Mouse (Mus musculus) neural tube, embryonic 14.5 days (tissue): ENCODE data around the gene 4930558C23Rik. TPM values are rescaled to one million over a fixed set of nuclear protein-coding genes. Genes with fewer than 3 reads are reported as not detected.
A peak's percentile ranks its signal among the peaks of the same experiment; 100 is the strongest.
"Not testable (repeated sequence)": the region's sequence is repeated elsewhere in the genome, so short reads cannot be mapped to it uniquely, and the experiment has no call there.

Source experiments
- ATAC-seq: fragments of 200-750 bp; cut with Nextera tagmentation; 2 replicates; pipeline ENCODE4 v1.8.0; 2017; ENCODE audit warnings: low read depth, mild to moderate bottlenecking, moderate TSS enrichment, moderate library complexity
- H3K27ac ChIP-seq: fragments of 300-500 bp; sonication (generic); 2 replicates; pipeline ENCODE4 v1.5.1; 2014; ENCODE audit warnings: low read depth, mild to moderate bottlenecking, control low read depth, low read length, moderate library complexity, mixed read lengths
- H3K27me3 ChIP-seq: fragments of 300-500 bp; sonication (generic); 2 replicates; pipeline ENCODE4 v1.6.1; 2014; ENCODE audit warnings: low read length; ENCODE audit not compliant: control insufficient read depth, insufficient read depth
- H3K36me3 ChIP-seq: fragments of 300-500 bp; sonication (generic); 2 replicates; pipeline ENCODE4 v1.6.1; 2014; ENCODE audit warnings: low read length, mixed read lengths; ENCODE audit not compliant: control insufficient read depth, insufficient read depth
- H3K4me1 ChIP-seq: fragments of 300-500 bp; sonication (generic); 2 replicates; pipeline ENCODE4 v1.6.1; 2014; ENCODE audit warnings: low read length; ENCODE audit not compliant: control insufficient read depth, insufficient read depth
- H3K4me2 ChIP-seq: fragments of 300-500 bp; sonication (generic); 2 replicates; pipeline ENCODE4 v1.6.1; 2014; ENCODE audit warnings: mild to moderate bottlenecking, low read depth, low read length, control low read depth
- H3K4me3 ChIP-seq: fragments of 300-500 bp; sonication (generic); 2 replicates; pipeline ENCODE4 v1.5.1; 2014; ENCODE audit warnings: low read depth, low read length, control low read depth, mixed read lengths
- H3K9ac ChIP-seq: fragments of 300-500 bp; sonication (generic); replicated peaks from 2 replicates; pipeline ENCODE4 v1.6.1; 2014; ENCODE audit warnings: low read depth, mild to moderate bottlenecking, control low read depth, low read length, mixed read lengths
- H3K9me3 ChIP-seq: fragments of 300-500 bp; sonication (generic); 2 replicates; pipeline ENCODE4 v1.6.1; 2016; ENCODE audit warnings: low read length; ENCODE audit not compliant: control insufficient read depth
- WGBS: fragments of 180-500 bp; shearing (Covaris S2); extraction: QIAGEN DNeasy Blood & Tissue Kit; methylation state at CpG from one replicate; pipeline ENCODE4 v1.1.7; 2014; 5-methylcytosine and 5-hydroxymethylcytosine counted together
- polyA plus RNA-seq: library from polyadenylated mRNA; unstranded; fragments of >200 nt; fragmentation: Nextera tagmentation; extraction: Ambion mirVana; gene quantifications from 2 replicates; pipeline ENCODE4 v1.2.1, GENCODE M21; 2014

The 4930558C23Rik gene
- polyA plus RNA-seq, 1 experiment from 2014 or later, result not detected

GRCm38 (mm10) chr3:95355911-95356544, 46.6 kb downstream of the 4930558C23Rik start:
- not testable (repeated sequence) for H3K27ac ChIP-seq, H3K36me3 ChIP-seq, H3K9ac ChIP-seq, H3K9me3 ChIP-seq, ATAC-seq, H3K27me3 ChIP-seq, H3K4me1 ChIP-seq
- 31% methylated on average over 9 of the region's 19 CpGs for WGBS
- peak overlapping the region; percentile 35; the same call in 1 of the 2 replicates for H3K4me2 ChIP-seq
- H3K4me3 ChIP-seq, result peak overlapping the region; percentile 40

- H3K27me3 ChIP-seq, result no peaks in the 10 kb centered on the region
- no peak overlapping the region for H3K27ac ChIP-seq
- no peak for ATAC-seq
- H3K9me3 ChIP-seq, result no peaks in the 10 kb centered on the region
- H3K9ac ChIP-seq, result no peak overlapping the region
- peaks cover 49% of the 10 kb centered on the region for H3K36me3 ChIP-seq
- H3K4me2 ChIP-seq, result no peak overlapping the region
- no peaks in the 10 kb centered on the region for H3K4me1 ChIP-seq
- H3K4me3 ChIP-seq, result no peak overlapping the region
Measured at GRCm38 (mm10) chr3:95349491-95349890, 53.1 kb downstream of the 4930558C23Rik start.

GRCm38 (mm10) chr3:95348343-95348742, 54.3 kb downstream of the 4930558C23Rik start:
- H3K9ac ChIP-seq, H3K27me3 ChIP-seq, H3K4me3 ChIP-seq, H3K9me3 ChIP-seq, H3K4me2 ChIP-seq, H3K4me1 ChIP-seq, H3K27ac ChIP-seq, ATAC-seq: not testable (repeated sequence)
- WGBS, result 96% methylated on average over 4 of the region's 5 CpGs
- H3K36me3 ChIP-seq, result peaks cover 45% of the 10 kb centered on the region

GRCm38 (mm10) chr3:95346454-95346853, 56.2 kb downstream of the 4930558C23Rik start:
- Histone ChIP-seq H3K36me3 (peaks cover 54% of the 10 kb centered on the region), H3K27me3 (no peaks in the 10 kb centered on the region), H3K9me3 (no peaks in the 10 kb centered on the region), H3K4me2 (no peak overlapping the region), H3K4me1 (no peaks in the 10 kb centered on the region), H3K9ac (no peak overlapping the region), H3K27ac (no peak overlapping the region), H3K4me3 (no peak overlapping the region)
- 93% methylated on average over 7 of the region's 7 CpGs for WGBS
- ATAC-seq, result no peak

- H3K4me2 ChIP-seq, H3K27me3 ChIP-seq, H3K9ac ChIP-seq, H3K9me3 ChIP-seq, H3K4me3 ChIP-seq, H3K4me1 ChIP-seq, ATAC-seq, H3K27ac ChIP-seq: not testable (repeated sequence)
- 96% methylated on average over 9 of the region's 9 CpGs for WGBS
- H3K36me3 ChIP-seq, result peaks cover 69% of the 10 kb centered on the region
Measured at GRCm38 (mm10) chr3:95343356-95344000, 59.2 kb downstream of the 4930558C23Rik start.

- Histone ChIP-seq H3K4me3 (no peak overlapping the region), H3K27ac (no peak overlapping the region), H3K9me3 (no peaks in the 10 kb centered on the region), H3K4me1 (no peaks in the 10 kb centered on the region), H3K4me2 (no peak overlapping the region), H3K36me3 (peaks cover 83% of the 10 kb centered on the region), H3K27me3 (no peaks in the 10 kb centered on the region), H3K9ac (no peak overlapping the region)
- 93% methylated on average over 4 of the region's 4 CpGs for WGBS
- ATAC-seq, result no peak
Measured at GRCm38 (mm10) chr3:95338251-95338650, 64.4 kb downstream of the 4930558C23Rik start.

GRCm38 (mm10) chr3:95337345-95337744, 65.3 kb downstream of the 4930558C23Rik start:
- Histone ChIP-seq H3K27ac (no peak overlapping the region), H3K4me1 (no peaks in the 10 kb centered on the region), H3K36me3 (peaks cover 76% of the 10 kb centered on the region), H3K9ac (no peak overlapping the region), H3K4me3 (no peak overlapping the region), H3K27me3 (no peaks in the 10 kb centered on the region), H3K4me2 (no peak overlapping the region), H3K9me3 (no peaks in the 10 kb centered on the region)
- no peak for ATAC-seq
- 99% methylated on average over 4 of the region's 4 CpGs for WGBS

Other genes starting within 250 kb of the 4930558C23Rik start
- 26.0 and 26.6 TPM in 2 replicates for gene Sema6c, start 242.4 kb downstream of the 4930558C23Rik start, polyA plus RNA-seq
- 3.4 and 4.7 TPM in 2 replicates for gene Gabpb2, start 184.9 kb downstream of the 4930558C23Rik start, polyA plus RNA-seq
- gene Cdc42se1, start 174.1 kb downstream of the 4930558C23Rik start, polyA plus RNA-seq, result 48.7 and 61.6 TPM in 2 replicates
- gene Mllt11, start 170.7 kb downstream of the 4930558C23Rik start, polyA plus RNA-seq, result 506 and 653 TPM in 2 replicates
- gene Gm128, start 161.2 kb downstream of the 4930558C23Rik start, polyA plus RNA-seq, result 0.23 and 0.31 TPM in 2 replicates
- 0.28 TPM in 1 of 2 replicates, not detected in the other for gene Bnipl, start 151.6 kb downstream of the 4930558C23Rik start, polyA plus RNA-seq
- 37.2 and 47.3 TPM in 2 replicates for gene Mindy1, start 121.5 kb downstream of the 4930558C23Rik start, polyA plus RNA-seq
- 59.1 and 66.7 TPM in 2 replicates for gene Prune1, start 120.8 kb downstream of the 4930558C23Rik start, polyA plus RNA-seq
- 0.18 and 0.28 TPM in 2 replicates for gene Anxa9, start 95.7 kb downstream of the 4930558C23Rik start, polyA plus RNA-seq
- 75.0 and 85.1 TPM in 2 replicates for gene Cers2, start 88.0 kb downstream of the 4930558C23Rik start, polyA plus RNA-seq
- 50.4 and 54.3 TPM in 2 replicates for gene Setdb1, start 45.6 kb downstream of the 4930558C23Rik start, polyA plus RNA-seq
- 12.5 and 18.6 TPM in 2 replicates for gene Arnt, start 31.5 kb upstream of the 4930558C23Rik start, polyA plus RNA-seq
- 2.4 and 17.0 TPM in 2 replicates for gene Ctsk, start 96.4 kb upstream of the 4930558C23Rik start, polyA plus RNA-seq
- gene Ctss, start 123.9 kb upstream of the 4930558C23Rik start, polyA plus RNA-seq, result 13.9 and 20.9 TPM in 2 replicates
- not detected in 2 replicates for gene Hormad1, start 156.8 kb upstream of the 4930558C23Rik start, polyA plus RNA-seq
- gene Golph3l, start 186.1 kb upstream of the 4930558C23Rik start, polyA plus RNA-seq, result 29.5 and 32.4 TPM in 2 replicates
- gene Ensa, start 222.2 kb upstream of the 4930558C23Rik start, polyA plus RNA-seq, result 94.2 and 101 TPM in 2 replicates